Mouse (Mus musculus) kidney, postnatal 25 days (tissue): Measurements from ENCODE around the gene Ptrh2.

Experiments used
- DNase-seq, 2 experiments: peaks; one replicate each; pipeline ENCODE4 v3.0.0; 2021; ENCODE audit warnings: mixed read lengths in 2 of 2

Gene Ptrh2

DNA sequence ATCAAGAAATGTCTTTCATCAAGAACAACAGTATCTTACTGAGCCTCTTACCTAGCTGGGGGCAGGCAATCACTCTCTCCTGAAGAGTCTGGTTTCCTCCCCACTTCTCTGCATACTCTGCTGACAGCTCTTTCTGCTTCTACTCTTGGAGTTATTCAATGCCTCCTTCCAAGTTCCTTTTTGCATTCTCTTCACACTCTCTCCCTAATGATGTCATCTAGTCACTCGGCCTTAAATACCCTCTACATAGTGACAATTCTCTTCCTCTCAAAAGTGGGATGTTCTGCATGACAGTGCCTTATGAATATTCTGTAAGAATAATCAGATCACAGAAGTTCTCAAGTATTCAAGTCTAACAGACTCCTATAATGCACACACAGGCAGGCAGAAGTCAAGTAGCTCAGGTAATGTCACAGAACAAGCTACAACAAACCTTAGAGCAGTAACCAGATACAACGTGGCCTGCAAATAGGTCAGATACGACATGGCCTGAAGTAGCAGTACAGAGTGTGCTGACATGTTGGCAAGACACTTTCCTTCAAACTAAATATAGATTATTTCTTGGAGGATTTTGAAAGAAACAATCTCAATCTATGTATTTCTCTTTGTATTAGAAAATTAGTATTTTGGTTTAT lies 12.6 kb upstream of the Ptrh2 start:
- DNase-seq, result no peak

GRCm38 (mm10) chr11:86672772-86673171 lies 11.0 kb upstream of the Ptrh2 start:
- no peak for DNase-seq

DNA sequence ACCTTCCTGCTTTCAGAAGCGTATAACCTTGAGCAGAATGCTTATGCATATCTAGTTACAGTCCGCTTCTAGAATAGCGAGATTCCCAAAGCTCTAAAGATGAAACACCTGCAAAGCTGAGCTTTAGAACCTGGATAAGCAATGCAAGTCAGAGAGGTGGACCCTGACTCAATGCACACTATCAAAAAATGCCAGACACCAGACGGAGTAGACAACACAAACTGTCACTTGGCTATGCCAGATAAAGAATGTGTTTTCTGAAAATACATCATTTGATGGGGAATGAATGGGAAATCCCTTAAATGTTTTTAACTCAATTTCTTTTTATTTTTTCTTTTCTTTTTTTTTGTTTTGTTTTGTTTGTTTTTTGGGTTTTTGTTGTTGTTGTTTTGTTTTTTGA lies 8.3 kb upstream of the Ptrh2 start:
- DNase-seq, result no peak

- DNase-seq, result peak; percentile 64 to 71
Observed at GRCm38 (mm10) chr11:86678957-86679356, 4.8 kb upstream of the Ptrh2 start.

DNA sequence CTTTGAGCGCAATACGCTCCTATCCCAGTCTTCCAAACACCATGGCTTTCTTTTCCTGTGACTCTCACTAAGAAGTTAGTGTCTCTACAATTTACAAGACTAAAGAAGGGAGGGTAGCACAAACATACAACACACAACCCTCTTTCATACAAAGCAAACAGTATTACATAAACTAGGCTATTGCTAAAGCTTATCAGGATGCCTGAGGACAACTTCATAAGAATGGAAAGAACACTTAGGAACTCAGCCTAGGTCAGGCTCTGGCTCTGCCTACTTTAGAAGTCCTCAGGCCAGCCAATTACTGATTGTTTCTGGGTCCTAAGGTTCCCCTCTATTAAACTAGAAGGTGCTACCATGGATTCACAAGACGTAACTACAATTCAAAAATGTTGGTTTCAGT lies 3.1 kb upstream of the Ptrh2 start:
- DNase-seq, result no peak

DNA sequence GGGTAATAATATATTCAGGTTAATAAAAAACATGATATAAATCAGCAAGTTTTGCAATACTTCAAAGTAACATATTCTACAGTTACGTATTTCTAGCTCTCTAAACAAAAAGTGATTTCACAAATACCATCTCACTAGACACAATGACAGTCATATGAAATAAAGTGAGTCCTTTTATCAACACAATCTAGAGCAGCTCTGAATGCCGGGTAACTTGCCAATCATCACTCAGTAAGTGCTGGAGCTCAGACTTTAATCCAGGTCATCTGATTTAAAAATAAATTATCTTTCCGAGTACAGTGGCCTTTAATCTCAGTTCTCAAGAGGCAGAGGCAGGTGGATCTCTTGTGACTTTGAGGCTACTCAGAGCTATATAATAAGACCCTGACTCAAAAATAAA lies 2.4 kb upstream of the Ptrh2 start:
- no peak for DNase-seq

GRCm38 (mm10) chr11:86682861-86683260 lies 924 bp upstream of the Ptrh2 start:
- DNase-seq, result no peak

GRCm38 (mm10) chr11:86684126-86685012 lies 584 bp downstream of the Ptrh2 start:
- no peak for DNase-seq

DNA sequence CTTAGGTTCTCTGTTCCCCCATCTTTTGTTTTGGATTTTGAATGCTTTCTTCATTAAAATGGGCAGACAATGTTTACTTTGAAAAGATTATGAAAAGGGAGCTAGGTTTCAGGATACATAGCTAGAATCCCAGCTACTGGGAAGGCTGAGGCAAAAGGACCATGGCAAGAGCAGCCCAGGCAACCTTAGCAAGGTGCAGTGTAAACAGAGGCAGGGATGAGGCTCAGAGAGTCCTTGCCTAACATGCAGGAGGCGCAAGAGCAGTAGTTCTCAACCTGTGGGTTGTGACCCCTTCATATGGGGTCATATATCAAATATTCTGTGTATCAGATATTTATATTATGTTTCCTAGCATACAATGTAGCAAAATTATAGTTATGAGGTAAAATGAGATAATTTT lies 1.6 kb downstream of the Ptrh2 start:
- no peak for DNase-seq

- DNase-seq, result no peak
Observed at GRCm38 (mm10) chr11:86690383-86690782, 6.6 kb downstream of the Ptrh2 start.

- no peak for DNase-seq
Observed at GRCm38 (mm10) chr11:86691482-86691881, 7.7 kb downstream of the Ptrh2 start.

GRCm38 (mm10) chr11:86691956-86692355 lies 8.2 kb downstream of the Ptrh2 start:
- no peak for DNase-seq

DNA sequence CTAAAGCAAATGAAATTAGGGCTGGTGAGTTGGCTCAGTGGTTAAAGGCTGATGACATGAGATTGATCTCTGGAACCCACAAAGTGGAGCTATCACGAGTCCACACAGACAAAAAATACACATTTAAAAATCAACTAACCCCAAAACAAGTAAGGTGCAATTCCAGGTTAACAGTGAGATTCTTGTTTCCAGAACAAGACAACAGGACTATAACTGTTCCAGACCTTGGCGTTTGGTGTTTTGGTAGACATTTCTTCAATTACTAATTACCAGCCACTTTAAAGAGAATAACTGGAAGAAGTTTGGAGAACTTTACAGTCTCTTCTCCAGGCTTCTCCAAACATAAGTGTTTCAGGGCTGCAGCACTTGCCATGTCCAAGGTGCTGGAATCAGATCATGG lies 8.8 kb downstream of the Ptrh2 start:
- DNase-seq, result no peak

GRCm38 (mm10) chr11:86695461-86695860 lies 11.7 kb downstream of the Ptrh2 start:
- DNase-seq, result no peak

- DNase-seq, result no peak
Observed at GRCm38 (mm10) chr11:86701151-86701550, 17.4 kb downstream of the Ptrh2 start.

GRCm38 (mm10) chr11:86714606-86715005 lies 30.8 kb downstream of the Ptrh2 start:
- DNase-seq, result no peak

DNA sequence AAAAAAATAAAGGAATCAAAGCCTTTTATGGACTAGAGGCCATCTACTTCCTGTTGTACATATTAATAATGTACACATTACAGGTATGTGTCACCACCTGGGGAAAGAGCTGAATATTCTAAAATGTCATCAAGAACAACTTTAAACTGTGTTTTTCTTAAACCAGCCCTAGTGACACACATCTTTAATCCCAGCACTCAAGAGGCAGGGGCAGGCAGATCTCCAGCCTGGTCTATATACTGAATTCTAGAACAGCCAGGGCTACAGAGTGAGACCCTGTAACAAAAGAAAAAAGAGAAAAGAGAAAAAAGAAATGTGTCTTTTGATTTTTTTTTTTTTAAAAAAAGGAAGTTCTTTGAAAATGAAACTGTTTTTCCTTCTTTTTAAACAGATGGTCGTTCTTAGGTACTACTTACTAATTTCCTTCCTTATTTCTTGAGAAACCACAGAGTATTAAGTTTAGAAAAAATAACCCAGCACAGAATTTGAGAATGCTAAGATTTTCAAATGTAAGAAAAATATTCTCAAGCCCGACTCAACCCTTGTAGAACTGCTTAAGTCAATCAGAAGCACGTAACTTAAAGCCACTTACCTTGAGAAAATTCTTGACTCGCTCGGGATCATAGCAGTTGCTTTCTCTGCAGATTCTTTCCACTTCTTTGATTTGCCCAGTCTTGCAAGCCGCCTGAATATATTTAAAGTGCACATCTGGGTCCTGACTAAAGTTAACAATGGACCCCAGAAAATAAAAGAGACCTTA lies 33.7 kb downstream of the Ptrh2 start:
- no peak for DNase-seq

DNA sequence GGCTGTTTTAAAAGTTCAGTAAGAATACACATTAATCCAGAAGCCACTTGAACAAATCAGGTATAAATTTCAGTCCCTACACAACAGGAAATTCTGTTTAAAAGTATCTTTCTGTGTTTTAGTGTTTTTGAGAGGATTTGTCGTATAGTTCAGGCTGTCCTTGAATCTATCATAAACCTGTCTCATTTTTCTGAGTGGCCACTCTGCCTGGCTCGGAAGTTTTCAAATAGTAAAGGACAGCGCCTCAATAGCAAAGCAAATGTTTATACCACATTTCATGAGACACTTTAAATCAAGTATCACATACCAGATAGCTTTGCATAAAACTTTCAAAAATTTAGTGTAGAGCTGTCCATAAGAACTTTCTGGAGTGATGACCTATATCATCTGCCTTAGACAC lies 34.6 kb downstream of the Ptrh2 start:
- DNase-seq, result no peak

- no peak for DNase-seq
Observed at GRCm38 (mm10) chr11:86719390-86719789, 35.6 kb downstream of the Ptrh2 start.

DNA sequence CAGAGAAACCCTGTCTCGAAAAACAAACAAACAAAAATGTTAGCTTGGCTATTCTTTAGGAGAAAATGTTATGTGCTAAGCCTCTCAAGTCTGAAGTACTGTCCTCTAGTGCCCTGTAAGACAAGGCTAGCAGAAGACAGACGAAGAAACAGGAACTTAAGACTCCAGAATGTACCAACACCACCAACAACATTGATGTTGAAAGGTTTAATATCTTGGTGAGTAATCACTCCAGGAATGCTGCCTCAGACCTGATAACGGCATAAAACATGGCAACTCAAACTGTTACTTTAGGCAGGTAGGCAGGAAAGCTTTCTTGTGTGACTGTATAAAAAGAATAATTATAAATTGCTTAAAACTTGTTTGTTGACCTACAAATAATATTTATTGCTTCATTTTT lies 40.2 kb downstream of the Ptrh2 start:
- no peak for DNase-seq

DNA sequence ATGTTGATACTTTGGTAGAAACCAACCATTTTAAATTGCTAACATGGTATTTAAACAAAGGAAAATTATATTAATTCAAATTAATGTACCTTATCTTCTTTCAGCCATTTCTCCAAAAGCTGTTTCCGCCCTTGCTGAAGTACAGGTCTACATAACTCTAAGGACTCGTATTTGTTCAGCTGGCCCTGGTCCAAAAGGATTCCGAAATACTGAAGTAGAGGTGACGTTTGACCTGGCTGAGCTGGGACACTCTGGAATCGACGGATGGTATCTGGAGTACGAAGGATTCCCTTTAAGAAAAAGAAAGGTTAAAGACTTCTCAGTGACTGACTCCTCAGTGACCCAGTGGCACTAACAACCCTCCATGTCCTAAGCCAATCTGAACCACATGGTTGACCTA lies 41.2 kb downstream of the Ptrh2 start:
- peak; percentile 33 to 43 for DNase-seq

DNA sequence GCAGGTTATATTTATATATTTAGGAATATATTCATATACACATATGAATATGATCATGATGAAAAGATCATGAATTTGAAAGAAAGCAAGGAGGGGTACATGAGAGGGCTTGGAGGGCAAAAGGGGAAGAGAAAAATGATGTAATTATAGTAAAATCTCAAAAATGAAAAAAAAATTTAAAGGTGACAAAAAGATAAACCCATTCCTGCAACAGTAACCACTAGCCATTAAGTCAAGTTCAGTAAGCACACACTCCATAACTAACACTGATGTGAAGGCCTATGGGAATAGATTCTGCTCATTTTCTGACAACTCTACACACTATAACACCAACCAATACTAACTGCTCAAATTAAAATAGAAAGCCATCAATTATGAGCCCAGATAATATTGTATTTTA lies 41.8 kb downstream of the Ptrh2 start:
- no peak for DNase-seq

GRCm38 (mm10) chr11:86731443-86731842 lies 47.7 kb downstream of the Ptrh2 start:
- DNase-seq, result no peak
